Mouse (Mus musculus): ENCODE measurements around the gene Dcaf4. TPM values are rescaled to one million over a fixed set of nuclear protein-coding genes. Genes with fewer than 3 reads are reported as not detected.

Gene Dcaf4
- polyA plus RNA-seq (2016; fragmentation: Nextera tagmentation; extraction: Ambion mirVana) = 27.6 and 29.7 TPM in 2 replicates

DNA sequence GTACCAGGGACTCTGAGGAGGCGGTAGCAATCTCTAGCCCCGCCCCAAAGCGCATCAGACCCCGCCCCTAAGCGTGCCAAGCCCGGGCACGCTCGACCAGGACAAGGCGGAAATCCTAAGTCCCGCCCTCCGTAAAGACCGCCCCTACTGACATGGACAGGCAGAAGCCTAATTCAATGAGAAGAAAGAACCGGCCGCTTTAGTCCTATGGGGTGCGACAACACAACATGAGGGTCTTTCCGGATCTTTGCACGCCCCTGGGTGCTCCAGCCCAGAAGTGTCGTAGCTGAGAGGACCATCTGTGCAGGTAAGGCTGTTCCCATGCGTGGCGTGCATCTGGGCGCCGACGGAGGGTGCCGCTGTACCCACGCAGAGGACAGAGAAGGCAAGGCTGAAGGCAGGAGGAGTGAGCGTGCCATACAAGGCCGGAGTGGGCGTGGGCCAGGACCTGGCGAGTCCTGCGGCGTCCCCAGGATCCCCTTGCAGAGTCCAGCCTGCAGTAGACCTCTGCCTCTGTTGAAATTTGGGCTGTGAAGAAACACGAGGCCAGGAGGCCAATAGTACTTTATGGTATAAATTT, at the start of gene Dcaf4:
Dcaf4 (plus strand) TSS at position 156 of the 580 bp plus-strand sequence.
- peak within 1 kb of the TSS; percentile 88 for H3K27ac ChIP-seq
- DNase-seq (ENCODE audit: low spot score) = peak; percentile 99
- under 1% methylated on average over 32 of the region's 32 CpGs for WGBS
- peak within 1 kb of the TSS; percentile 75 for H3K4me3 ChIP-seq
- no peaks in the 10 kb centered on the region for H3K9me3 ChIP-seq
- no peaks in the 10 kb centered on the region for H3K27me3 ChIP-seq (ENCODE audit: insufficient read depth, poor library complexity, severe bottlenecking)
- peaks cover 50% of the 10 kb centered on the region for H3K4me1 ChIP-seq
- no peaks in the 10 kb centered on the region for H3K36me3 ChIP-seq

DNA sequence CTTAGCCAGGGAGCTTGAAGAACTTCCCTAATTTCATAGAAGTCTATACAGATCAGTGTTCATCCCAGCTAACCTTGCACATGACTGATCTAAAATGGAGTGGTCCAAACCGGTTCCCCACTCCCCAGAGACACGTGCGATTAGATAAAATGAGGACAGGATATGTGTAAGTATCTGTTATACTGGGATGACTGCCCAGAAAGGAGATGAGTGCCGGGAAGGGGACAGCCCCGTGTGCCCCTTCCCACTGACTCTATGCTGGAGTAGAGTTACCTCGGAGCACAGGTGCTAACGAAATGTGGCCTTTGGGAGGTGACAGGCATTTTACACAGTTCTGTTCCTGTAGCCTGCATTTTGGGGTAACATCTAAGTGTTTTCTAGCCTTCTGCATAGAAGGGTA, 48.5 kb upstream of the Dcaf4 start:
- Histone ChIP-seq H3K9me3 (no peaks in the 10 kb centered on the region), H3K4me1 (peaks cover 58% of the 10 kb centered on the region), H3K4me3 (no peak overlapping the region), H3K27me3 (ENCODE audit: insufficient read depth, poor library complexity, severe bottlenecking) (no peaks in the 10 kb centered on the region), H3K36me3 (peaks cover 3% of the 10 kb centered on the region; the same call in 1 of the 2 replicates), H3K27ac (0 out of 2 replicates have a peak overlapping the region, but pooled peaks have one; percentile 10)
- WGBS = 62% methylated on average over 7 of the region's 7 CpGs
- no peak for DNase-seq (ENCODE audit: low spot score)

DNA sequence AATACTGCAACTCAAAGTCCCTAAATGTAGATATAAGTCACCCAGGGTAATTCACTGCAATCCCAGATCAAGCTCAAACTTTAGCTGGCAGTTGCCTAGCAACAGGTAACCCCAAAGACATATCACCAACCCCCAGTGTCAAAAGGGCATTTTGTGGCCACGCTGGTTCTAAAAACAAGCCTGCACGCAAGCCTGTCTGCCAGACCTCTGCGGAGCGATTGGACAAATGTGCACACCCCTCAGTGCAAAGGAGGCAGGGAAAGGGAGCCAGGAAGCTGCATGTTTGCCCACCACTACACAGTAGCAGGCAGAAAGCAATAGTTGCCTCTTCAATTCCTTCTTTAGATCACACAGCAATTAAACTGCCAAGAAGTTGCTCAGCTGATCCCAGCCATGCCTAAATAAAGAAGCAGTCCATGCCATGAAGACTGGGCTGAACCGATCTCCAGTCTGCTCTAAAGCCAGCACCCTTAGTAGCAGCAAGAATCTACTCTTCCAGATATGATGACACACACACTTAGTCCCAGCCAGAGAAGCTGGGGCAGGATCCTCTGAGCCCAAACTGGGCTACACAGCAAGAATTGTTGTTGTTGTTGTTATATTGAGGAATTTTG, 46.2 kb upstream of the Dcaf4 start:
- Histone ChIP-seq H3K27me3 (ENCODE audit: insufficient read depth, poor library complexity, severe bottlenecking) (no peaks in the 10 kb centered on the region), H3K4me1 (peaks cover 71% of the 10 kb centered on the region), H3K27ac (peak overlapping the region; percentile 50; the same call in 1 of the 2 replicates), H3K36me3 (peaks cover 3% of the 10 kb centered on the region; the same call in 1 of the 2 replicates), H3K4me3 (no peak overlapping the region), H3K9me3 (no peaks in the 10 kb centered on the region)
- 35% methylated on average over 5 of the region's 5 CpGs for WGBS
- DNase-seq (ENCODE audit: low spot score) = no peak

DNA sequence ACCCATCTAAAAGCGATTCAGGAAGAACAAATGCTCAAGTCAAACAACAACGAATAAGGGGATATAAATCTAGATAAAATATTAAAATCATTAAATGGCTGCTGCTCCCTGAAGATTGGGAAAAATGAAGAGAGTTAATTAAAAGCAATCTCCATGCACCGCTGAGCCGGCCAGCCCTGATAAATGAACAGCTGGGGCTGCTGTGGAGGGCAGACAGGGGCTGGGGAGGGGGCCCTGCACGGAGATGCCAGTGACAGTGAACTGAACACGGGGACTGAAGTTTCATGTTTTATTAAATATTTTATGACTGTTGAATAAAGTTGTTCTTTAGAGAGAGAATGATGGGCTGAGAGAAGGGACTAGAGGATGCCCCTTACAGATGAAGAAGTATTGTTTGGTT, 44.8 kb upstream of the Dcaf4 start:
- 0 out of 2 replicates have a peak, but pooled peaks cover 3% of the 10 kb centered on the region for H3K36me3 ChIP-seq
- H3K27ac ChIP-seq = peak overlapping the region; percentile 42; the same call in 1 of the 2 replicates
- no peak overlapping the region for H3K4me3 ChIP-seq
- peaks cover 73% of the 10 kb centered on the region for H3K4me1 ChIP-seq
- H3K9me3 ChIP-seq = no peaks in the 10 kb centered on the region
- WGBS = 57% methylated on average over 6 of the region's 6 CpGs
- DNase-seq (ENCODE audit: low spot score) = no peak
- H3K27me3 ChIP-seq (ENCODE audit: insufficient read depth, poor library complexity, severe bottlenecking) = no peaks in the 10 kb centered on the region

DNA sequence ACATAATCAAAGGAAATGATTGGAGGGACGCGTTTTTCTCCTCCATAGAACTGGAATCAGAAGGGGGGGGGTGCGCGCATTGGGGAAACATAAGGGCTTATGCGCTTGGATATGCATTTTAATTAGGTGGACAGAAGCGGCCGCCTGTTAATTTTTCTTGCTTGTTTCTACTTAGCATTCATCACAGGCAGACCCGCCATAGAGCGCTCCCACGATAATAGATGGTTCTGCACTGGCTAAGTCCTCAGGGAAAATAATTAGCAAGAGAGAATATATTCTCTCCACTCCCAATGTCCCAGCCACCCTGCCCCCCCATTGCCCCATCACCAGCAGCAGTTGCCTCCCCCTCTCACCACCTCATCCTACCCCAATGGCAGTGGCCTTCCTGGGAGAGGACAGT, 44.0 kb upstream of the Dcaf4 start:
- DNase-seq (ENCODE audit: low spot score) = no peak
- Histone ChIP-seq H3K36me3 (peaks cover 7% of the 10 kb centered on the region; the same call in 1 of the 2 replicates), H3K9me3 (no peaks in the 10 kb centered on the region), H3K27ac (no peak overlapping the region), H3K4me3 (no peak overlapping the region), H3K4me1 (peaks cover 69% of the 10 kb centered on the region), H3K27me3 (ENCODE audit: insufficient read depth, poor library complexity, severe bottlenecking) (no peaks in the 10 kb centered on the region)
- 92% methylated on average over 10 of the region's 10 CpGs for WGBS

DNA sequence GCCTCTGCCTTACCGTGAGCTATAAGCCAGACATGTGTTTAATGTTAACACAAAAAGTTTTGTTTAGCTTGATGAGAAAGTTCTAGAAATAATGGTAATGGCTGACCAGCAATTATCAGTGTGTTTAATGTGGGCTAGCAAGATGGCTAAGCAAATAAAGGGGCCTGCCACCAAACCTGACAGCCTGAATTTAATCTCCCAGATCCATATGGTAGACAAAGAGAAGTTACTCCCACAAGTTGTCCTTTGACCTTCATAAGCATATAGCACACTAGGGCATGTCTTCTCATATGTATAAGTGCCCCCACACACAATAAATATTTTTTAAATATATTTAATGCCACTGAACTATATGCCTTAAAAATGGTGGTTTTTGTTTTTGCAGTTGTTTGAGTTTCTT, 41.1 kb upstream of the Dcaf4 start:
- H3K27me3 ChIP-seq (ENCODE audit: insufficient read depth, poor library complexity, severe bottlenecking) = no peaks in the 10 kb centered on the region
- peaks cover 52% of the 10 kb centered on the region for H3K4me1 ChIP-seq
- DNase-seq (ENCODE audit: low spot score) = no peak
- no peaks in the 10 kb centered on the region for H3K9me3 ChIP-seq
- H3K27ac ChIP-seq = peak overlapping the region; percentile 79
- 43% methylated on average over 1 of the region's 1 CpGs for WGBS
- H3K36me3 ChIP-seq = peaks cover 7% of the 10 kb centered on the region; the same call in 1 of the 2 replicates
- H3K4me3 ChIP-seq = no peak overlapping the region

DNA sequence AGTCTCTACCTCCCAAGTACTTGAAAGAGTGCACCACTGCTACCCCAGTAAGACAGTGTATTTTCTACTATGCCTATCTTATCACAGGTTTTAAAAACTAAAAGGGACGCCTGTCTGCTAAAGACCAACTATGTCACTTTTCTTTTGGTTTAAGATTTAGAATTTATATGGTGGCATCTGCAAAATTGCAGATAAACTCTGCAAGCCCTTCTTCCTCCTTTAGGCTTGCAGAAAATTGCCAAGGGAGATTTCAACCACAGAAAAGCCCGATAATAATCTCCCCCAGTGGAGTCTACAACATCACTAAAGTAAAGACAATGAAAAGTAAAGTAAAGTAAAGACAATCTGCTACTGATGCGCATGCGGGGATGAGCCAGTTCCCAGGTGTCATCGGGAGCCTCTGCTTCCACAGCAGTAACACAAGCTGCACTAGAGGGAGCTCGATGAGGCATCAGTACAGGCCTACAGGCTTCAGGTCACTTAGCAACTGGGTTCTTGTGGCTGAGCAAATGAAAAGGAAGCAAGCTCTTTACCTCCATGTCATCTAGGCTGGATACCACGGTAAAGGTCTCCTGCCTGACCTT, 40.4 kb upstream of the Dcaf4 start:
- peak overlapping the region; percentile 38; the same call in 1 of the 2 replicates for H3K27ac ChIP-seq
- no peak for DNase-seq (ENCODE audit: low spot score)

DNA sequence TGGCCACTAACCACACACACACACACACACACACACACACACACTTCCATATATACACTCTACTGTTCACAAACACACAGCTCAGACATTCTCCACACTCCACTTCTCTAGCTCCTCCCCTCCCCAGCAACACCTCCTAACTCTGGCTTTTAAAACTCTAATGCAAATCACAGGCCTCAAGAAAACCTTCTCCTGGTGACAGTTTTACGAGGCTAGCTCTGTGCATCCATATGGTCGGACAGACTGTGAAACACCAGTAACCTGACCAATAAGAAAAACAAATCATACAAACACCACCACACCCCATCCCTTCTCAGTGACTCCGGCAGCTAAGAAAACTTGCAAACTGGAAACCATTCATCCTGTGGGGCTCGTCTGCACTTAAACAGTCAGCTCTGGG, 38.8 kb upstream of the Dcaf4 start:
- H3K4me1 ChIP-seq = peaks cover 47% of the 10 kb centered on the region
- peak overlapping the region; percentile 69 for H3K27ac ChIP-seq
- no peak overlapping the region for H3K4me3 ChIP-seq
- DNase-seq (ENCODE audit: low spot score) = no peak
- peaks cover 4% of the 10 kb centered on the region; the same call in 1 of the 2 replicates for H3K36me3 ChIP-seq
- WGBS = 62% methylated on average over 4 of the region's 4 CpGs
- no peaks in the 10 kb centered on the region for H3K27me3 ChIP-seq (ENCODE audit: insufficient read depth, poor library complexity, severe bottlenecking)
- no peaks in the 10 kb centered on the region for H3K9me3 ChIP-seq

More for the DNA sequence above, 40.4 kb upstream of the Dcaf4 start:
- Histone ChIP-seq H3K9me3 (no peaks in the 10 kb centered on the region), H3K4me3 (no peak overlapping the region), H3K36me3 (peaks cover 6% of the 10 kb centered on the region; the same call in 1 of the 2 replicates), H3K27me3 (ENCODE audit: insufficient read depth, poor library complexity, severe bottlenecking) (no peaks in the 10 kb centered on the region), H3K4me1 (peaks cover 54% of the 10 kb centered on the region)
- 63% methylated on average over 7 of the region's 7 CpGs for WGBS

DNA sequence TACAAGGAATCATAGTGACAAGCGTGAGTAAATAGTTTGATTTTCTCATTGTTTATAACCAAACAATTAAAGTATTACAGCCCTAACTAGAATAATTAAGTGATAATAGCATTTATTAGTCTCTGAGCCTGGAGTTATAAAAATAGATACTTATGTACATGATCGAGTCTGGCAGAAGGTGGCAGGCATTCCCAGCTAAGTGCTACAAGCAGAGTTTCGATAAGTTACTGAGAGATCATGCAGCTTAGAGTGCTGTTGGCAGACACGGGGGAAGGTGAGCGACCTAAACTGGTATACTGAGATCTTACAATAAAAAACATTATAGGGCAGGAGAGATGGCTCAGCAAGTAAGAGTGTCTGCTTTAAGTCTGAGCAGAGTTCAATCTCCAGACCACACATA, 36.6 kb upstream of the Dcaf4 start:
- Histone ChIP-seq H3K4me1 (peaks cover 31% of the 10 kb centered on the region), H3K27ac (peak overlapping the region; percentile 95), H3K4me3 (peak overlapping the region; percentile 91; the same call in 1 of the 2 replicates), H3K9me3 (no peaks in the 10 kb centered on the region), H3K27me3 (ENCODE audit: insufficient read depth, poor library complexity, severe bottlenecking) (no peaks in the 10 kb centered on the region), H3K36me3 (peaks cover 4% of the 10 kb centered on the region; the same call in 1 of the 2 replicates)
- 29% methylated on average over 5 of the region's 5 CpGs for WGBS
- DNase-seq (ENCODE audit: low spot score) = no peak

DNA sequence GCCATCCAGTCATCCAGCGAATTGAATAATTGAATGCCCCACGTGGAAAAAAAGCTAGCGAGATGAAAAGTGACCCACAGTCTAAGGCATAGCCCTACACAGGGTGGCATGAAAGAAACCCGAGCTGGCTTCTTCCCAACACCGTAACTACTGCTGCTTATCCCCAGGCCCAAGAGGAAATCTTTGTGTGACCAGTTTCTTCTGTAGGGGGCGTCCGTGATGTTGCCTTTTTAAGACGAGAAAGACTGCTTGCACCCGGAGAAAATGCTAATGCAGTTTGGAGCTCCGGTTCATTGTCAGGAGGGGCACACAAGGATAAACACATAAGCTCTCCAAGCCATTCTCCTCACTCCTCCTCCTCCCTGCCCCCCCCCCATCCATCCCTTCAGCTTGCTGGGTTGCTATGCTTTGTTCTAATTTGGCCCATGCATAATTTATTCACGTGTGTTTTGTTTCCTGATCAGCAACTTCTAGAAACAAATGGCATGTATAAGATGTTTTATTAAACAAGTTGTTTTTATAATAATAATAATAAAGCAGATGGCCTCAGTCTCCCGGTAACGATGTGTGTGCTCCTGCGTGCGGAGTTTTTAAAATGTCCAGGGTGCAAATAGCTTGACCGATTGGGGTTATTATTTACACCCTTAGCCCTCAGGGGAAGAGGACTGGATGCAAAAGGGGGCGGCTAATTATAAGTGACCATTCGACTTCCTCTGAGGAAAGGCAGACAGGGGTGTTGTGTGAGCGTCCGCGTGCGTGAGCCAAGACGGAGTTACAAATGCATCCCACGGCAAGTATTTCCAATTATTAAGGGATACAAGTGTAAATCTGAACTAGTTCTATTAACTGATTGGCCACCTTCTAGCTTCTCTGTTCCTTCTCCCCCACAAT, 35.2 kb upstream of the Dcaf4 start:
- H3K4me3 ChIP-seq = peak overlapping the region; percentile 91
- H3K4me1 ChIP-seq = peaks cover 33% of the 10 kb centered on the region
- H3K9me3 ChIP-seq = no peaks in the 10 kb centered on the region; the same call in 1 of the 2 replicates
- H3K36me3 ChIP-seq = peaks cover 4% of the 10 kb centered on the region; the same call in 1 of the 2 replicates
- WGBS = 1% methylated on average over 24 of the region's 24 CpGs
- no peak for DNase-seq (ENCODE audit: low spot score)
- no peaks in the 10 kb centered on the region for H3K27me3 ChIP-seq (ENCODE audit: insufficient read depth, poor library complexity, severe bottlenecking)
- peak overlapping the region; percentile 95 for H3K27ac ChIP-seq

DNA sequence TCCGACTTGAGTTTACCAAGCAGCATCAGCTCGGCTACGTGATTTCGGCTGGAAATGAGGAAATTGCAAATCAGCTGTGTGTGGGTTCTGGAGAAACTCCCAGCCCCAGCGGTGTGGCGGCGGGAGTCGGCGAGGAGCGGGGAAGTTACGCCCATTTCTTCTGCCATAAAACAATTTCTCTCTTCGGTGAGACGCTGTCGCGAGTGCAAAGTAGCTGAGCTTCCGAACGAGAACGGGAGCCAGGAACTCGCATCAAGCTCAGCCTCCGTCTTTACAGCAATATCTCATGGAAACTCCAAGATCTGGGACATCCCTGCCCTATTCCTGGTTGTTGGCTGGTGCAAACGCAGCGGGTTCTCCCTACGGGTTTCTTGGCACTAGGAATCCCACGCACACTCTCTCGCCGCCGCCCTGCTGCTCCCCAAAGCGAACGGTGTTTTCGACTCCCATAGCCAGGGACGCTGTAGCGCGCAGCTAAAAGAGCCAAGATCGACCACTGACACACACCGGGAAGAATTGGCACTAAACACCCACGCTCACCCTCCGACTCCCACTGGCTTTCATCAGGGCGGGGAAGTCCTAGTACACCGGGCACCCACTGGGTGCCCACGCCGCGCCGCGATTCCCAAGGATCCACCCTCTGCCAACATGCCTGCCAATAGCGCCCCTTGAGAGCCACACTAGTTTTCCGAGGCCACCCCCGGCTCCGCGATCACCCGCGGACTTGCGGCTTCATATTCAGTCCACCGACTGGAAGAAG, 34.2 kb upstream of the Dcaf4 start:
- peaks cover 33% of the 10 kb centered on the region for H3K4me1 ChIP-seq

More for the DNA sequence above, 34.2 kb upstream of the Dcaf4 start:
- H3K4me3 ChIP-seq = peak overlapping the region; percentile 91
- peak overlapping the region; percentile 95 for H3K27ac ChIP-seq
- no peaks in the 10 kb centered on the region for H3K27me3 ChIP-seq (ENCODE audit: insufficient read depth, poor library complexity, severe bottlenecking)
- DNase-seq (ENCODE audit: low spot score) = no peak
- H3K36me3 ChIP-seq = no peaks in the 10 kb centered on the region
- no peaks in the 10 kb centered on the region; the same call in 1 of the 2 replicates for H3K9me3 ChIP-seq
- under 1% methylated on average over 53 of the region's 53 CpGs for WGBS
